Mouse (Mus musculus) macrophage (primary cell): ENCODE measurements around the gene Camta1. TPM values are rescaled to one million over a fixed set of nuclear protein-coding genes. Genes with fewer than 3 reads are reported as not detected.

ENCODE experiments used
- H3K27ac ChIP-seq: fragments of 350-480 bp; formaldehyde crosslinking; 2 replicates; pipeline ENCODE4 v1.9.0; 2021
- H3K36me3 ChIP-seq: fragments of 350-480 bp; formaldehyde crosslinking; 2 replicates; pipeline ENCODE4 v1.9.0; 2021; ENCODE audit errors: inconsistent target
- H3K4me3 ChIP-seq: fragments of 350-480 bp; formaldehyde crosslinking; 2 replicates; pipeline ENCODE4 v1.9.0; 2021; ENCODE audit errors: inconsistent target
- H3K79me2 ChIP-seq: fragments of 350-480 bp; formaldehyde crosslinking; 2 replicates; pipeline ENCODE4 v1.9.0; 2021; ENCODE audit errors: inconsistent target
- WGBS: methylation state at CpG from one replicate; pipeline ENCODE4 v1.1.7; 2026; ENCODE audit warnings: inconsistent platforms; ENCODE audit not compliant: missing documents; 5-methylcytosine and 5-hydroxymethylcytosine counted together
- polyA plus RNA-seq: library from polyadenylated mRNA; stranded (reverse); fragments of 250-400 nt; gene quantifications from 3 replicates; pipeline ENCODE4 v1.2.4, GENCODE M21; 2018; ENCODE audit warnings: inconsistent platforms

Gene Camta1
- polyA plus RNA-seq, 1 experiment from 2014 or later: 8.7 TPM

- Histone ChIP-seq H3K27ac (no peak overlapping the region), H3K79me2 (no peaks in the 10 kb centered on the region), H3K36me3 (no peaks in the 10 kb centered on the region), H3K4me3 (no peak overlapping the region)
- WGBS: 95% methylated on average over 12 of the region's 12 CpGs
Observed at GRCm38 (mm10) chr4:151894926-151895325, 33.2 kb upstream of the Camta1 start.

- no peaks in the 10 kb centered on the region for H3K36me3 ChIP-seq
- WGBS: 84% methylated on average over 6 of the region's 6 CpGs
- H3K79me2 ChIP-seq: no peaks in the 10 kb centered on the region
- H3K27ac ChIP-seq: no peak overlapping the region
- no peak overlapping the region for H3K4me3 ChIP-seq
Observed at GRCm38 (mm10) chr4:151893241-151893640, 31.6 kb upstream of the Camta1 start.

- Histone ChIP-seq H3K36me3 (no peaks in the 10 kb centered on the region), H3K27ac (no peak overlapping the region), H3K4me3 (no peak overlapping the region), H3K79me2 (no peaks in the 10 kb centered on the region)
- 95% methylated on average over 12 of the region's 12 CpGs for WGBS
Observed at GRCm38 (mm10) chr4:151881590-151881989, 19.9 kb upstream of the Camta1 start.

DNA sequence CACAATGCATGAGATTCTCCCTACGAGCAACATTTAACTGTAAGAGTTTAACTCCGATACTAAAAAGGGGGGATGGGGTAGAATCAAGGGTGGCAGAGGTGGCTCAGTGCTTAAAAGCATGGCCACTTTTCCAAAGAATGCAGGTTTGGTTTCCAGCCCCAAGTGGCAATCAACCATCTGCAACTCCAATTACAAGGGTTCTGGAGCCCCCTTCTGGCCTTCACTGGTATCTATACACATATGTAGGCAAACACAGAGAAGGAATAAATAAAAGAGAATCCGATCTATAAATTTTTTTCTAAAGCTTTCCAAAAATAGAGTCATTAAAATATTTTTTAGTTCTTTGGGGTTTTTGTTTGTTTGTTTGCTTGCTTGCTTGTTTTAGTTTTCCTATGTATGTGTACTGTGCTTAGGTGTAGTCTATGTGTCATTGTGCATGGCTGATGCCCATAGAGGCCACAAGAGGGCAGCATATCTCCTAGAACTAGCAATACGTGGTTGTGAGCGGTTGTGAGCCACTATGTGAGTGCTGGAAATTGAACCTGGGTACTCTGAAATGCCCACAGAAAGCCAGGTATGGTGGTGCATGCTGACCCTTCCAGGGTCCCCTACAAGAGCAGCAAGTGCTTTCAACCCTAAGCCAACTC is 18.5 kb upstream of the Camta1 start:
- 80% methylated on average over 5 of the region's 5 CpGs for WGBS
- Histone ChIP-seq H3K27ac (no peak overlapping the region), H3K79me2 (no peaks in the 10 kb centered on the region), H3K36me3 (no peaks in the 10 kb centered on the region), H3K4me3 (no peak overlapping the region)

- Histone ChIP-seq H3K79me2 (no peaks in the 10 kb centered on the region), H3K4me3 (no peak overlapping the region), H3K36me3 (no peaks in the 10 kb centered on the region), H3K27ac (no peak overlapping the region)
- WGBS: 39% methylated on average over 14 of the region's 14 CpGs
Observed at GRCm38 (mm10) chr4:151876400-151876799, 14.7 kb upstream of the Camta1 start.

- no peaks in the 10 kb centered on the region for H3K36me3 ChIP-seq
- WGBS: 76% methylated on average over 9 of the region's 9 CpGs
- H3K4me3 ChIP-seq: peak overlapping the region; percentile 59; the same call in 1 of the 2 replicates
- H3K79me2 ChIP-seq: peaks cover 7% of the 10 kb centered on the region
- H3K27ac ChIP-seq: no peak overlapping the region
Observed at GRCm38 (mm10) chr4:151863511-151863910, 1.8 kb upstream of the Camta1 start.

GRCm38 (mm10) chr4:151861471-151861805 is 238 bp downstream of the Camta1 start:
- no peak overlapping the region for H3K27ac ChIP-seq
- WGBS: under 1% methylated on average over 39 of the region's 58 CpGs

GRCm38 (mm10) chr4:151860441-151861331 is 990 bp downstream of the Camta1 start:
- H3K4me3 ChIP-seq: peak overlapping the region; percentile 44
- H3K27ac ChIP-seq: peak overlapping the region; percentile 59
- 4% methylated on average over 33 of the region's 63 CpGs for WGBS
- no peaks in the 10 kb centered on the region for H3K36me3 ChIP-seq
- peaks cover 35% of the 10 kb centered on the region for H3K79me2 ChIP-seq

More at GRCm38 (mm10) chr4:151861471-151861805, 238 bp downstream of the Camta1 start:
- no peak overlapping the region for H3K4me3 ChIP-seq
- no peaks in the 10 kb centered on the region for H3K36me3 ChIP-seq
- peaks cover 28% of the 10 kb centered on the region for H3K79me2 ChIP-seq

DNA sequence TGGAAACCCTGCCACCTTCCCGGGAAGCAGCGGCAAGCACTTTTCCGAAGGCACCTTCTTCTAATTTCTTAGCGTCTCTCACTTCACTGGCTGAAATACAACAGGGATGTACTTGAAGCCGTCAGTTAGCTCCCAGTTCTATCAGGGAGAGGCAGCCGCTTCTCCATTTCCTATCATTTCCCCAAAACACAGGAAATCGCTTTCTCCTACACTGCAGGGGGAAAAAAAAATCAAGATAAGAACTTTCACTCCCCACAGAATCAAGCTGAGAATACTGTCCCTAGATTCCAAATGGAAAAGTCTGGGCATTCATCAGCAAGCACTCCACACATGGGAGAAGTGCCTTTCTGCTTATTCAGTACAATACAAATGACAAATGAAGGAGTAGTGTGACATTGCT is 2.4 kb downstream of the Camta1 start:
- Histone ChIP-seq H3K27ac (no peak overlapping the region), H3K79me2 (peaks cover 49% of the 10 kb centered on the region), H3K4me3 (no peak overlapping the region), H3K36me3 (no peaks in the 10 kb centered on the region)
- 10% methylated on average over 7 of the region's 7 CpGs for WGBS

DNA sequence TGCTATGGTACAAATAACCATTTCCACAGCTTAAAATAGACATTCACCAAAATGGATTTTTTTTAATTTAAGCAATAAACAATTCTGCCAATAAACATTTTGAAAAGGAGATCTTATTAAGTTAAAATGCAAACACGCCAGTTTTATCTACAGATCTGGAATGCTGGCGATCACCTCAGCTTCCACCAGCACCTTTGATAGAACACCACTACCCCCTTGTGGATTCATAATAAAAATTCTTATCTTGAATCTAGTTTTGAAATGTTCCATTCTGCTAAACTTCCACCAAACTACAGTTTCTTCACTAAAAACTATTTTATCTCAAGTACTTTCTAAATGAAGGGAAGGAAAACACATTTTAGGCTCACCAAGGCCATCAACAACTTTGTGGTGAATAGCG is 7.7 kb downstream of the Camta1 start:
- WGBS: 90% methylated on average over 3 of the region's 3 CpGs
- Histone ChIP-seq H3K27ac (no peak overlapping the region), H3K4me3 (no peak overlapping the region), H3K79me2 (peaks cover 100% of the 10 kb centered on the region), H3K36me3 (no peaks in the 10 kb centered on the region)

DNA sequence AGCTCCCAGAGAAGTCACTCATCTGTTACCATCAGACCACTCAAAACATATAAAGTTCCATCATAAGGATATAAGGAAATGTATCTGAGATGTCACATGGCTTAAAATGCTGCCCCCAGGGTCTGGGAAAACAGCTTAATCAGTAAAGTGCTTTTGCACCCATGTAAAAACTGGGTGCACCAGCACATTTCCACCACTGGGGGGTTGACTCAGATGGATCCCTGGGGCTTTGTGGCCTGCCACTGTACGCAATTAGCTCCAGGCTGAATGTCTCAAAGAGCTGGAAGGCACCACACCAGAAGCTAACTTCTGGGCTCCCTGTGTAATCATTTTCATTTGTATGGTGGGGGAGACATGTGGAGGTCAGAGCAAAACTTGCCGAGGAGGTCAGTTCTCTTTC is 10.5 kb downstream of the Camta1 start:
- peaks cover 100% of the 10 kb centered on the region for H3K79me2 ChIP-seq
- 70% methylated on average over 2 of the region's 2 CpGs for WGBS
- no peak overlapping the region for H3K27ac ChIP-seq
- no peaks in the 10 kb centered on the region for H3K36me3 ChIP-seq
- H3K4me3 ChIP-seq: no peak overlapping the region

- no peaks in the 10 kb centered on the region for H3K36me3 ChIP-seq
- H3K79me2 ChIP-seq: peaks cover 86% of the 10 kb centered on the region
- WGBS: 61% methylated on average over 2 of the region's 2 CpGs
- no peak overlapping the region for H3K4me3 ChIP-seq
- H3K27ac ChIP-seq: peak overlapping the region; percentile 61
Observed at GRCm38 (mm10) chr4:151842591-151842990, 19.1 kb downstream of the Camta1 start.

DNA sequence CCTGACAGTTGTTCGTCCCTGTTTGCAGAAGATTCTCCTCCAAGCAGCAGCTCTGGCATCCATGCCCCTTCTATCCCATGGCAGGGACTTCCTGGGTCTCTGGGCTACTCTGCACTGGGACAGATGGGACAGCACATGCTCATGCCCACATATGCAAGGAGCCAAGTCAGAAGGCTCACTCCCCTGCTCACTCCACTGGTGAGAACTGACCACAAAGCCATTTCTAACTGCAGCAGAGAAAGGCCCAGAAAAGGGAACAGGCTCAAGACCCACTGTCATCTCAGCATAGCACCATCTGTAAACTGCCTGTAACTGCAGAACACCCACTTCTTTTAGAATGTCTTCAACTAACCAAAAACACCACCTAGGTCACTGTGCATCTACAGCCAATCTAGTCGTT is 23.2 kb downstream of the Camta1 start:
- WGBS: 65% methylated on average over 2 of the region's 2 CpGs
- H3K27ac ChIP-seq: no peak overlapping the region
- no peak overlapping the region for H3K4me3 ChIP-seq
- no peaks in the 10 kb centered on the region for H3K36me3 ChIP-seq
- peaks cover 86% of the 10 kb centered on the region for H3K79me2 ChIP-seq

DNA sequence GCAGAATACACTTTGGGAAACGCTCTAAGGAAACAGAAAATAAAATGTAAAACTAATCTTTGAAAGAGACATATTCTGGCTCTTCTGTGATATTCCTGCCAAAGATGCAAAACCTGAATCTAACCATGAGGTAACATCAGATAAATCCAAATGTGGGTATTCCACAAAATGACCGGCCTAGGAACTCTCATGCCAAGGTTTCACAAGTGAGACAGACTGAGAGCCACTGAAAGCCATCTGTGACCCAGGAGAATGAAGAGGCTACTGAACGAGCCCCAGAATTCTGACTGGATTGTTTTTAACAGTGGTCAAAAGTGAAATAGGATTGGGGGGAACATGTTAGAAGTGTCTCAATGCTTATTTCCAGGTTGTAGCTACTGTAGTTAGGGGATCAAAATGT is 25.8 kb downstream of the Camta1 start:
- 91% methylated on average over 3 of the region's 3 CpGs for WGBS
- H3K4me3 ChIP-seq: no peak overlapping the region

GRCm38 (mm10) chr4:151834536-151834935 is 27.1 kb downstream of the Camta1 start:
- Histone ChIP-seq H3K79me2 (peaks cover 63% of the 10 kb centered on the region), H3K27ac (no peak overlapping the region), H3K36me3 (no peaks in the 10 kb centered on the region), H3K4me3 (no peak overlapping the region)
- WGBS: 92% methylated on average over 10 of the region's 10 CpGs

More for the DNA sequence above, 25.8 kb downstream of the Camta1 start:
- Histone ChIP-seq H3K36me3 (no peaks in the 10 kb centered on the region), H3K79me2 (peaks cover 76% of the 10 kb centered on the region), H3K27ac (no peak overlapping the region)
